Mouse (Mus musculus): Measurements from ENCODE around the gene Irf5.
"Not testable (repeated sequence)": the region's sequence is repeated elsewhere in the genome, so short reads cannot be mapped to it uniquely, and the experiment has no call there.

Irf5 gene

DNA sequence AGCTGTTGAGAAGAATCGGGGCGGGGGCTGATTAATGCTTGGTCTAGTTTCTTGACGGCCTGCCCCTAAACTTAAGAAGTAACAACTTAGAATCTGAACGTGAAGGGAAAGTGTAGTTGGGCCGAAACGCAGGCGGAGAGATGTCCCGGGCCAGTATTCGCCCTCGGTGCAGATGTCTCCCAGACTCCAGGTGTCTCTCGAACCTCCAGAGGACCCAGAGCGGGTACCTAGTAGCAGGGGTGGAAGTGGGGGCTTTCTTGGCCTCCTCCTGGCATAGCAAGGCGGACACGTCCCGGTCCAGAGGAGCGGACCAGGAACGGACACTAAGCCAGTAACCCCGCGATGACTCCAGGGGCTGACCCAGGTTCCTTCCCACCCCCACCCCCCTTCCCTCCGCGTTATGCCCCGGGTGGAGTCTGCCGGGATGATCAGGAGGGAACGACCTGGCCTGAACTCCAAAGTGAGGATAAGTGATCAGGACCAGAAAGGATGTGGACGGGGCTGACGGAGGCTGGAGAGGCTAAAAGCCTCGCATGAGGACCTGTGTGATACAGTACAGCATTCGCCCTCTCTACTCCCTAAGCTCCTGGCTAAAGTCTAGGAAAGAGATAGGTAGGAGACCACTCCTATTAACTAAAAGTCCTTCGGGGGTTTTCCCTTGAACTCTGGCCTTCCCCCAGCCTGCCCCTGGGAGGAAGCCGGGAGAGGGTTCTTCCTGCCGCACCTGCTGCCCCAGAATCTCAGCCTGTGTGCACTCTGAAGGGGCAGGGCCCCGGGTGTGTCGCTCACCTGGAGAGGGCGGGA lies 1.1 kb downstream of the Irf5 start:
- peak in 1 of 2 experiments; percentile 38 for DNase-seq

DNA sequence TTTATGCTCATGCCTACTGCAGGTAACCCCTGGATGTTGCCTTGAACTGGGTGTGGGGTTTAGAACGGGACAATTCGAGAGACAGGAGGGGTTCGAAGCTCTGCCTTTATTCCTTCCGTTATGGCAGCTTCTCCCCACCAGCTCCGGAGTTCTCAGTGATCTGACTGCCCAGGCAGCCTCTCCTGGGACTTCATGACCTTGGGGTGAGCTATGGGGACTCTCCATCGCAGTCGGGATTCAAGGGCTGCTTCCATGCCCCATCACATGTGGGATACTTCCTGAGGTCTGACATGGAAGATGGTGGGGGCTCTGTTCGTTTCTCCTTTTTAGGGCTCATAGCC lies 1.7 kb downstream of the Irf5 start:
- DNase-seq, result no peak

DNA sequence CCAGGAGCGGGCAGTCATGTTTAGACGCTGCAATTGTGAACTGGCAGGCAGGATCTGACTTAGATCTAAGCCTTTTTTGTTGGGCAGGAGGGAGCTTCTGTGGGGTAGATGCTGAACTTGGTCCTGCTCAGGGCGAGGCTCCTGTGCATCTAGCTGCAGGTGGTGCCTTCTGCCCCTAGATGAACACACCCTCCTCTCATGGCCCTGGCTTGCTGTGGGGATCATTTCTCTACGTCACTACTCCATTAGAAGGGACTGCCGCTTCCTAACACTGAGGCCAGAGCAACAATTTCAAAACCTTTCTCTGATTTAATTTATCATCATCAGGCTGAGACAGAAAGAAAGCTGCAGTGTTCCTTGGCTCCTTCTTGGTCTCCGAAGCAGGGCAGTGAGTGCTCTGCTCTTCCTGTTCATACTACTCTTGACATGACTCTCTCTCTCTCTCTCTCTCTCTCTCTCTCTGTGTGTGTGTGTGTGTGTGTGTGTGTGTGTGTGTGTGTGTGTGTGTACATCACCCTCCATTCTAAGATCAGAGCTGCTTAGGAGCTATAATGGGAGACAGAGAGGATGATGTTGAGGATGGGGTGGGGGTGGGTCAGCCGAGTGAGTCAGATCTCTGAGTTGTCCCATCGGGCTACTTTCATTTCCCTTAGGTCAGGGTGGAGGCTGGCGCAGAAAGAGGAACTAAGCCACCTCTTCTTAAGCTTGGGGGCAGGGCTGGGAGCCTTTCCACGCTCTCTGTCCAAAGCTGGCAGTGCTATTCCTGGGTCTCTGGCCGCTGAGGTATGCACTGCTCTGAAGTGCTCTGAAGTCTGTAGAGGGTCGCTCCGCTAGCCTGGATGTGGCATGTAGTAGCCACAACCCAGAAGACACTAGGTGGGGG lies 2.4 kb downstream of the Irf5 start:
- DNase-seq, result peak; percentile 34 to 55

DNA sequence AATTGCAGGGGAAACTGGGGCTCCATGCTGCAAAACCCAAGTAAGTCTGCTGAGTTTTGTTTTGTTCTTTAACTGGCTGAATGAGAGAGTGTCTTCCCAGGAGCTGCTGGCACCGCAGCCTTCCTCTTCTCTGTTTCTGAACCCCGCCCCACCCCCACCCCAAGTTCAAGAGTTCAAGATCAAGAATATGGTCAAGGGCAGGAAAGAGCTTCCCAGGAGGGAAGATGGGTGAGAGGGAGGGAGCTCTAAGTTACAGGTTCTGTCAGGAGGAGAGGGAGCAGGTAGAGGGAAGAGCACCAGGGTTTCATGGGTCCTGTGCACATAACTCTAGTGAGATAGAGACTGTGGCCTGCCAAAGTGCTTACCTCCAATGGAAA lies 3.0 kb downstream of the Irf5 start:
- DNase-seq, result no peak

DNA sequence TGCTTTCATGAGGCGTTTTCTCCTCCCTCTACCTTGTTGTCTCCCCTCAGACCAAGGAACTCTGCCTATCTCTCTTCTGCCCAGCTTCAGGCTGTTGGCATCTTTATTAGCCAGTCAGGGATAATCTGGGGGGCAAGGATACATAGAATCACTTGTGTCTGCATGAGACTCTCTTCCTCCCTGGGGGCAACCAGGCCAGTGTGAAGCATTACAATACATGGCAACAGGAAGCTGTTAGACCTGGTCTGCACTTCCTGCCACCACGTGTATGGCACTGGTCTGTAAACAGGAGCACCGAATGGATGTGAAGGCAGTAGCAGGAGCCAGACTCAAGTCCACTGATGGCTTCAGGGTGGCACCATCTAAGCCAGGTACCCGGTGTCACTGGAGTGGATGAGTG lies 3.6 kb downstream of the Irf5 start:
- DNase-seq, result no peak

DNA sequence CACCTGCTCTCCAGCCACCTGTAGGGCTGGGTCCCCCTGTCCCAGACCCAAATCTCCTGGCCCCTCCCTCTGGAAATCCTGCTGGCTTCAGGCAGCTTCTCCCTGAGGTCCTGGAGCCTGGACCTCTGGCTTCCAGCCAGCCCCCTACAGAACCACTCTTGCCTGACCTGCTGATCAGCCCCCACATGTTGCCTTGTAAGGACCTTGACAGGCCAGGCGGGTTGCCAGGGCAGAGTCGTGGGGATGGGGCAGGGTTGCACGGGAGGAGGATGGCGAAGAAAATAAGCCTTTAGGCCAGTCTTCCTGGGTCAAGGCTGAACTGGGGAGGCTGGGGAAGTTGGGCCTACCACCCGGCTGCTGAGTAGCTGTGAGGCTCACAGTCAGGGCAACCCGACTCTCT lies 8.9 kb downstream of the Irf5 start:
- DNase-seq, result peak in 1 of 2 experiments; percentile 47

DNA sequence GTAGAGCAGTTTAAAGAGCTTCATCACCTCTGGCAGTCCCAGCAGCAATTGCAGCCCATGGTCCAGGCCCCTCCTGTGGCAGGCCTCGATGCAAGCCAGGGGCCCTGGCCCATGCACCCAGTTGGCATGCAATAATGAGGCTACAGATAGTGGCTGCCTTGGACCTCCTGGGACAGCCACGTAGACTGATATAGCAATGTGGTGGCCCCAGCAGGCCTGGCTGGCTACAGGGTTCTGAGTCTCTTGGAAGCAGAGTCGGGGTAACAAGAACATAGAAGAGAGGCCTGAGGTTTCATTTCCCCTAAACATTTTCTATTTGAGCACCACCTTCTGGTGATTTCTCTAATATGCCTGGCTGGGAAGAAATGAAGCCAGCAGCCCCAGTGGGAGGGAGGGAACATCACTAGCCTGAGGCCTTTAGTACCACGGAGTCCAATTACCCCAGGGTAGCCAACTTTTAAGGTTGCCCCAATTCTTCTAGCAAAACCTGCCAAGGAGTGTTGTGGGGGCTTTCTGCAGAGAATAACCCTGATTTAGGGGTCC lies 10.3 kb downstream of the Irf5 start:
- DNase-seq, result no peak

DNA sequence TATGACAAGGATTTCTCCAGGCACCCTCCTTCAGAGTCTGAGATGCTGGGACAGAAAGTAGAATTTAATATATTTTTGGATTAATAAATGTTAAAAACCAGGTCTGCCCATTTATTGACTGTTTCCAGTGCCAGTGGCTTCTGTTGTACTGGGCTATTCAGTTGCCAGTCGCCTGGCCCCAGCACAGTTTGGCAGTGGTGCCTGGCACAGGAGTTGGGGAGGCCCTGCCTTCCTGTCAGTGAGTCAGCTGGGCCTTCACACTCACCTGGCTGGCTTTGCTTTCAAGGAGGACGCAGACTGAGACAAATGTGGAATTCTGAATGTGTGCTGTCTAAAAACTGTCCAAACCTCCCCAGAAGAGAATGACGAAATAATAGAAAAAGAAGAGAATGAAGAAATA lies 10.8 kb downstream of the Irf5 start:
- no peak for DNase-seq

DNA sequence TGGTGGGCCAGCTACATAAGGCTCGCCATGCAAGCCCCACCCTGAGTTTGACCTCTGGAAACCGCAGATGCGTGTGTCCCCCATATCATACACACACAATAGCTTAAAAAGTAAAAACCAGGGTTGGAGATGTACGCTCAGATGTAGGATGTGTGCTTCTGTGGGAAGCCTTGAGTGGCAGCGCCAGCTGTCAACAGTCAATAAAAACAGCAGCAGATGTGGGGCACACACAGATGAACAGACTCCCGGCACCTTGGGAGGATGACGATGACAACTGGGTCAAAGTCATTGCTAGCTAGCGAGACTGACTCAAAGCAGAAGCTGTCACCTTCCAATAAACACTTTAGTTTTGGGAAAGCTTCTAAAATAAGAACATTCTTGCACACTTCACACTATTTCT lies 13.1 kb downstream of the Irf5 start:
- no peak for DNase-seq

DNA sequence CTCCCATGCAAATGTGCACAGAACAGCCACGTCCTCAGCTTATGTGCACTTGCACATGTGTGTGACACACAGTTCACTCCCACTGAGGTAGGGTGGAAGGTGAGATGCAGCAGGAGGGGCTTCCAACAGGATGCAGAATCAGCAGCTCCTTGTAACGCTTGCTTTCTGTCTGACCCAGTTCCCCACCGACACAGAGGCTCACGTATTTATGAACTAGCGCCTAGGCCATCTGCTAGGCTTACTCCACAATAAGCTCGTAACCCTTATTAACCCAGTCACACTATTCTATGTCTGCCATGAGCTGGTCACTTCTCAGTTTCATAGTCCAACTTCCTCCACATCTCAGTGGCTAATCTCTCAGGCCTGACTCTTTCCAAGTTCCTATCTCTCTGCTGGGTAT lies 13.8 kb downstream of the Irf5 start:
- no peak for DNase-seq

DNA sequence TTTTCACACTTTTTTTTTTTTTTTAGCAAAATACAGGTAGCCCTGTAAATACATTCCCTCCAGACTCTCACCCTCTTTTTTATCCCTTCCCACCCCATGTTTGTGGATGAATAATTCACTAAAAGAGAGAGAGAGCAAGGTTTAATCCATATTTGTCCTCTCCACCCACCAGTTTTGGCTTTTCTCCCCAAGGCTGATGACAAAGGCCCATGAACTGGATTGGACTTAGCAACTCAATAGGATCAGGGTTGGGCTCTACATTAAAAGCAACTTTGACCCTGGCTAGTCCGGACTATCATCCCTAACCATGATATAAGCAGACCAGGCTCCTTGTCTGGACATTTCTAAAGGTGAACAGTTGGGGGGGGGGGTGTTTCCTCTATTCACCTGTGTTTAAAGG lies 14.5 kb downstream of the Irf5 start:
- no peak for DNase-seq

DNA sequence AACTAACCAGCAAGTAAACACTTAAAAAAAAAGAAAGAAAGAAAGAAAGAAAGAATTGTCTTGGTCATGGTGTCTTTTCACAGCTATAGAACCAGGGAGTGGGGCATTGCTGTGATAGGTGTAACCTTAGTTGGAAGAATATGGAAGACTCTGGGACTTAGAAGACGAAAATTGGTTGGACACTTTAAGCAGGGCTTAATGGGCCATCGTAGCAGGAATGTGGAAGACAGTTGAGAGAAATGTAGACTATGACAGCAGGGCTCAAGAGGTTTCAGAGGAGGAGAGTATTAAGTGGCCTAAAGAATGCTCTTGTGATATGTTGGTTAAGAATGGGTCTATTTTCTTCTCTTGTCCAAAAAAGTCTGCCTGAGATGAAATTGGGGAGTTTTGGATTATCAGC lies 19.2 kb downstream of the Irf5 start:
- DNase-seq, result no peak

DNA sequence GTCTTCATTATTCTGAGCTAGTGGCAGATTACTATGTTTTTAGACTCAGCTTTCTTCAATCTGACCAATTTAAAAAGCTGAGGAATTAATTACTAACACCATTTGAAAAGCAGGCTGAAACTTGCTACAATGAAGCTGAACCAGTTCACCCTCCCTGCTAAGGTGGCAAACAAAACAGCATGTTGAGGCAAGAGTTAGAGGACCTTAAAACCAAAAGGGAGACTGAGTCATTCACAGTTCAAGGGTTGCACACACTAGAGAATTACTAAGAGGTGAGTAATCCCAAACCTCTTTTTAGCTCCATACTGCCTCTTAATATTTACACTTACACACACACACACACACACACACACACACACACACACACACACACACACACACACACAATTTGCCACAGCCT lies 21.2 kb downstream of the Irf5 start:
- no peak for DNase-seq

DNA sequence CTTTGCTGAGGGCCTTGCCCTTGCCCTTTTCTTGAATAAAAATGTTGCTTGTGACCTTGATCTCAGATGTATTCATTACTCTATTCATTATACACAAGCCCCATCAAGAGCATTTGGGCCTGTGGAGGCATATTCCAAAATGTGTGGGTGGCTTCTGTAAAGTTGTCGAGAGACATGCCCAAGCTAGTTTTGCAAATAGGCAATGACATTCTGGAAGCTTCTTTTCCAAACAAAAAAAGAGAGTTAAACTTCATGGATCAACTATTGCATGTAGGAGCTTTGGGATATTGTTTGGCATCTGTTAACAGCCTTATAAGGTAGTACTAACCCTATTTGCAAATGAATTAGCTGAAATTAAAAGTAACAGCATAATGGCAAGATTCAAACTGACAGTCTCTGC lies 21.7 kb downstream of the Irf5 start:
- DNase-seq, result no peak

DNA sequence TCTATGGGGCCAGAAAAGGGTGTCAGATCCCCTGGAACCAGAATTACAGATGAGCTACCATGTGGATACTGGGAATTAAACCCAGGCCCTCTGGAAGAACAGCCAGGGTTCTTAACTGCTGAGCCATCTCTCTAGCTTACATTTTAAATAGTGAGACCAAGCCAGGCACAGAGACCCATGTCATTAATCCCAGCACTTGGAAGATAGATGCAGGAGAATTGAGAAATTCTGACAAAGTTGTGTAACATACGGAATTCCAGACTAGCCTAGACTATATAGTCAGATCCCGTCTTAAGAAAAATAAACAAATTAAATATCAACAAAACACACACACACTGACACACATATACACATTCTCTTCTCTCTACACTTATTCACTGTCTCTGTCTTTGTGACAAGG lies 26.1 kb downstream of the Irf5 start:
- no peak for DNase-seq

DNA sequence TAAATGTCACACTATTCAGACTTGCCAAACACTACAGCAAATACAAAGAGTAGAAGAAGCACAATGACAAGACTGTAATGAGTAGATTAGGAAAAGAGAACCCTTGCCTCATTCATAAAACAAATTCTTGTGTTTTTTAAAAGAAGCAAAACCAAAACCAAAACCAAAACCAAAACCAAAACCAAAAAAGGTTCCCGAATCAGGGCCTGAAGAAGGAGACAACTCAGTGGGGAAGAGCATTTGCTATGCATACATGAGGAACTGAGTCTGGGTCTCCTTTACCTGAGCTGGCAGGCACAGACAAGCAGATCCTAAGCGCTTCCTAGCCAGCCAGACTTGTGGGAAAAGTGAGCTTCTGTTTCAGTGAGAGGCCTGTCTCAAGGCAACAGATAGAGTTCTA lies 30.7 kb downstream of the Irf5 start:
- no peak for DNase-seq

DNA sequence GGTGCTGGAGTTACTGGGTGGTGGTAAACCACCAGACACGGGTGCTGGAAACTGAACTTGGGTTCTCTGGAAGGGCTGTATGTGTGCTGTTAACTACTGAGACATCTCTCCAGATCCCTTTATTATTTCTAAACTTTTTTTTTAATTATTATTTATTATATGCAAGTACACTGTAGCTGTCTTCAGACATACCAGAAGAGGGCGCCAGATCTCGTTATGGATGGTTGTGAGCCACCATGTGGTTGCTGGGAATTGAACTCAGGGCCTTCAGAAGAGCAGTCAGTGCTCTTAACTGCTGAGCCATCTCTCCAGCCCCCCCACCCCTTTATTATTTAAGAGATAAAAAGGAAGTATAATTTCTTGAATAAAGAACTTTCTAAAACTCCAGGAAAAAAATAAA lies 50.0 kb downstream of the Irf5 start:
- not testable (repeated sequence) for DNase-seq

DNA sequence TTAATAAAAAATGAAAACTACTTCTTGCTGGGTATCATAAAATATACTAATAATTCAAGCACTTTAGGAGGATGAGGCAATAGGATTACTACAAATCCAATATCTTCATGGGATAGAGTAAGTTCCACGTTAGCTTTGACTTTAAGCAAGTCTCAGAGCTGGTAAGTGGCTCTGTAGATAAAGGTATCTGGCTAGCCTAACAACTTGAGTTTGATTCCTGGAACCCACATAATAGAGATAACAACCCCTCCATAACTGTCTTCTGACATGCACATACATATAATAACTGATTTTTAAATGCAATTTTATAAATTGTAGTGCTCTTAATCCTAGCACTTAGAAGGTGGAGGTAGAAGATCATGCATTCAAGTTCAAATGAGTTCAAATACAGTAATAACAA lies 54.3 kb downstream of the Irf5 start:
- DNase-seq, result no peak

DNA sequence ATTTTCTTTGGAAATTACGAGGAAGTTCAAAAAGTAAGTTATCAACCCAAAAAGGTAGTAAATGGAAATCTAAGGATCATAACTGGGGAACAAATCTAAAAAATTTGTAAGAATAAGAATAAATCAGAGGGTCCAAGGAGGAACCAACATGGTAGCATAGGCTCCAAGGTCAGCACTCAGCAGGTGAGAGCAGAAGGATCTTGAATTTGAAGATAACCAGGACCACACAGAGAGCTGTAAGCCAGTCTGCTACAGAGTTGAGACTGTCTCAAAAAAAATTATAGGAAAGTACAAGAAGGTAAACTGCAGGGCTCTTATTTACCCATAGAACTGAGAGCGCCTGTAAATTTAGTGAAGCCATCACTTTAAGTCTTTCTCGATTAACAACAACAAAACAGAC lies 54.8 kb downstream of the Irf5 start:
- no peak for DNase-seq
